Mouse (Mus musculus) frontal cortex, adult 2 months (tissue): ENCODE results near the gene Cab39. TPM values are rescaled to one million over a fixed set of nuclear protein-coding genes. Genes with fewer than 3 reads are reported as not detected.
A peak's percentile ranks its signal among the peaks of the same experiment; 100 is the strongest.

ENCODE experiments used
- DNase-seq, 2 experiments: peaks; one replicate each; pipeline ENCODE4 v3.0.0; 2022; ENCODE audit warnings: low spot score in 1 of 2; ENCODE audit errors: extremely low spot score in 1 of 2
- polyA plus RNA-seq: library from polyadenylated mRNA; depleted of rRNA; stranded (reverse); fragments of >200 nt; gene quantifications from 2 replicates; pipeline ENCODE4 v1.2.3, GENCODE M21; 2012; rRNA removed

The Cab39 gene
- polyA plus RNA-seq: 108 and 115 TPM in 2 replicates

GRCm38 (mm10) chr1:85793208-85794105, at the start of gene Cab39:
Cab39 (plus strand) TSS chr1:85793441.
- peak; percentile 29 to 88 for DNase-seq

- no peak for DNase-seq
These were observed 48.7 kb upstream of the Cab39 start for GRCm38 (mm10) chr1:85744539-85744938.

GRCm38 (mm10) chr1:85746511-85746910, 46.7 kb upstream of the Cab39 start:
- no peak for DNase-seq

GRCm38 (mm10) chr1:85749829-85750228, 43.4 kb upstream of the Cab39 start:
- no peak for DNase-seq

- no peak for DNase-seq
These were observed 42.6 kb upstream of the Cab39 start for GRCm38 (mm10) chr1:85750650-85751049.

- no peak for DNase-seq
These were observed 41.7 kb upstream of the Cab39 start for GRCm38 (mm10) chr1:85751494-85751893.

- DNase-seq: no peak
These were observed 41.1 kb upstream of the Cab39 start for GRCm38 (mm10) chr1:85751932-85752680.

- peak; percentile 23 to 27 for DNase-seq
These were observed 35.6 kb upstream of the Cab39 start for GRCm38 (mm10) chr1:85757531-85758230.

- DNase-seq: peak; percentile 47 to 58
These were observed 34.8 kb upstream of the Cab39 start for GRCm38 (mm10) chr1:85758231-85758968.

- no peak for DNase-seq
These were observed 34.3 kb upstream of the Cab39 start for GRCm38 (mm10) chr1:85758969-85759293.

- no peak for DNase-seq
These were observed 31.6 kb upstream of the Cab39 start for GRCm38 (mm10) chr1:85761665-85762064.

GRCm38 (mm10) chr1:85763386-85763785, 29.9 kb upstream of the Cab39 start:
- DNase-seq: no peak

GRCm38 (mm10) chr1:85764291-85764690, 28.9 kb upstream of the Cab39 start:
- no peak for DNase-seq

- DNase-seq: no peak
These were observed 27.1 kb upstream of the Cab39 start for GRCm38 (mm10) chr1:85766120-85766519.

- no peak for DNase-seq
These were observed 25.5 kb upstream of the Cab39 start for GRCm38 (mm10) chr1:85767754-85768153.

- DNase-seq: peak in 1 of 2 experiments; percentile 31
These were observed 21.3 kb upstream of the Cab39 start for GRCm38 (mm10) chr1:85771976-85772375.

GRCm38 (mm10) chr1:85775136-85775535, 18.1 kb upstream of the Cab39 start:
- peak in 1 of 2 experiments; percentile 15 for DNase-seq

GRCm38 (mm10) chr1:85776154-85776553, 17.1 kb upstream of the Cab39 start:
- no peak for DNase-seq

- no peak for DNase-seq
These were observed 14.8 kb upstream of the Cab39 start, which contains the start of gene A630001G21Rik for GRCm38 (mm10) chr1:85778436-85778835. A630001G21Rik (minus strand) TSS chr1:85778643.

GRCm38 (mm10) chr1:85779012-85779411, 14.2 kb upstream of the Cab39 start:
- no peak for DNase-seq
